Mouse (Mus musculus): ENCODE results near the gene Art3. TPM values are rescaled to one million over a fixed set of nuclear protein-coding genes. Genes with fewer than 3 reads are reported as not detected.

Art3 gene
- polyA plus RNA-seq, 1 experiment = not detected

GRCm38 (mm10) chr5:92363179-92363578 is 31.6 kb downstream of the Art3 start:
- Histone ChIP-seq H3K9me3 (no peaks in the 10 kb centered on the region), H3K4me1 (peaks cover 16% of the 10 kb centered on the region), H3K27me3 (replicated peaks) (peaks cover 29% of the 10 kb centered on the region), H3K4me3 (replicated peaks) (peak overlapping the region; percentile 6), H3K36me3 (replicated peaks; ENCODE audit: low read length) (no peaks in the 10 kb centered on the region)
- no peak for TF ChIP-seq FLI1 (IDR thresholded peaks at IDR 0.05; ENCODE audit: low read length)
- no peak for TF ChIP-seq GATA1 (IDR thresholded peaks at IDR 0.05; ENCODE audit: borderline replicate concordance, low read length)

GRCm38 (mm10) chr5:92364011-92364410 is 32.4 kb downstream of the Art3 start:
- Histone ChIP-seq H3K9me3 (no peaks in the 10 kb centered on the region), H3K4me1 (peaks cover 17% of the 10 kb centered on the region), H3K36me3 (replicated peaks; ENCODE audit: low read length) (no peaks in the 10 kb centered on the region), H3K4me3 (replicated peaks) (no peak overlapping the region), H3K27me3 (replicated peaks) (peaks cover 26% of the 10 kb centered on the region)
- TF ChIP-seq GATA1 (IDR thresholded peaks at IDR 0.05; ENCODE audit: borderline replicate concordance, low read length) = no peak
- no peak for TF ChIP-seq FLI1 (IDR thresholded peaks at IDR 0.05; ENCODE audit: low read length)

DNA sequence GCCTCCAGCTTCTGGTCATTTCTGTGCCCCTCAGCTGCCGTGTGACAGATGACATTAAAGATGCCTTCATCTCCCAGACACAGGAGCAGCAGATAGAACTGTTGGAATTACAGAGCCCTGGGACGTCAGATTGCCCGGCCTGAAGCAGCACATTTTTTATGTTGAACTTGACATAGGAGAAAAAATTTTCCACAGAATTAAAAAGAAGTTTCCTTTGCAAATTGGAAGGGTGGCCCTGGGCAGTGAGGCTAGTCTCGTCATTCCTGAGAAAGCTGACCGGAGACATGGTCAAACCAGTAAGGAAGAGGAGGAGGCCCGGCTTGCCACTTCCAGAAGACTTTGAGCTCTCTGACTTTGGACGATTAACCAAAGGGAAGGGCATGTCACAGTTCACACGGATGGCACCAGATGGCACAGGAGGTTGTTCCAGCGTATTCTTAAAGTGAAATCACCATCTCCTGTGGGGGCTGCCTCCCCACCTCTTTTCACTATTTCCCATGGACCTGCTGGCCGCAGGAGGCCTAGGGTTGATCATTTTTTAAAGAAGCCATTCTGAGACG is 33.6 kb downstream of the Art3 start:
- Histone ChIP-seq H3K27me3 (replicated peaks) (peaks cover 25% of the 10 kb centered on the region), H3K4me3 (replicated peaks) (no peak overlapping the region), H3K36me3 (replicated peaks; ENCODE audit: low read length) (no peaks in the 10 kb centered on the region), H3K4me1 (peaks cover 24% of the 10 kb centered on the region), H3K9me3 (no peaks in the 10 kb centered on the region)
- TF ChIP-seq FLI1 (IDR thresholded peaks at IDR 0.05; ENCODE audit: low read length) (no peak), GATA1 (IDR thresholded peaks at IDR 0.05; ENCODE audit: borderline replicate concordance, low read length) (no peak)

DNA sequence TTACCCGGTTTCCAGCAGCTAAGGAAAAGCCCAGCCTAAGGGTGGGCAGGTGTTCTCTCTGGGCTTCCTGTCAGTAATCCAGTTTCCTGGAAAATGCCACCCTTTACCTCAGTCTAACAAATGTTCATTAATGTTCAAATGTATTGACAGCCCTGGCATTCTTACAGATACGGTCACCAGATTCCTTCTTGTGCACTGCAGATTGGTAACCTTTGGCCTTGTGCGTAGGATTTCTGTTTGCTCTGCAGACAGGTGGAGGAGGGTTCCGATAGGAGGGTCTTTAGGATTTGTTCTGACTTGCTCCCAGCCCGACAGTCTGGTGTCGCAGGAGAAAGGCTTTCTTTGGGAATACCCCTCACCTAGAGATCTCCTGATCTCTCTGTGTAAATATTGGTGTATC is 34.9 kb downstream of the Art3 start:
- Histone ChIP-seq H3K4me3 (replicated peaks) (no peak overlapping the region), H3K4me1 (peaks cover 31% of the 10 kb centered on the region), H3K36me3 (replicated peaks; ENCODE audit: low read length) (no peaks in the 10 kb centered on the region), H3K27me3 (replicated peaks) (peaks cover 18% of the 10 kb centered on the region), H3K9me3 (no peaks in the 10 kb centered on the region)
- TF ChIP-seq FLI1 (IDR thresholded peaks at IDR 0.05; ENCODE audit: low read length) (no peak), GATA1 (IDR thresholded peaks at IDR 0.05; ENCODE audit: borderline replicate concordance, low read length) (no peak)

- peaks cover 16% of the 10 kb centered on the region for H3K27me3 ChIP-seq (replicated peaks)
- H3K4me3 ChIP-seq (replicated peaks) = no peak overlapping the region
- peaks cover 38% of the 10 kb centered on the region for H3K4me1 ChIP-seq
Measured at GRCm38 (mm10) chr5:92368392-92368791, 36.8 kb downstream of the Art3 start.

GRCm38 (mm10) chr5:92369151-92369994 is 37.7 kb downstream of the Art3 start:
- Histone ChIP-seq H3K27me3 (replicated peaks) (peaks cover 14% of the 10 kb centered on the region), H3K36me3 (replicated peaks; ENCODE audit: low read length) (no peaks in the 10 kb centered on the region), H3K4me3 (replicated peaks) (peak overlapping the region; percentile 1), H3K4me1 (peaks cover 45% of the 10 kb centered on the region), H3K9me3 (no peaks in the 10 kb centered on the region)
- TF ChIP-seq FLI1 (IDR thresholded peaks at IDR 0.05; ENCODE audit: low read length) (no peak), GATA1 (IDR thresholded peaks at IDR 0.05; ENCODE audit: borderline replicate concordance, low read length) (no peak)

More at GRCm38 (mm10) chr5:92368392-92368791, 36.8 kb downstream of the Art3 start:
- no peak for TF ChIP-seq FLI1 (IDR thresholded peaks at IDR 0.05; ENCODE audit: low read length)
- TF ChIP-seq GATA1 (IDR thresholded peaks at IDR 0.05; ENCODE audit: borderline replicate concordance, low read length) = no peak
- no peaks in the 10 kb centered on the region for H3K36me3 ChIP-seq (replicated peaks; ENCODE audit: low read length)
- H3K9me3 ChIP-seq = no peaks in the 10 kb centered on the region

- Histone ChIP-seq H3K9me3 (no peaks in the 10 kb centered on the region), H3K27me3 (replicated peaks) (peaks cover 5% of the 10 kb centered on the region), H3K36me3 (replicated peaks; ENCODE audit: low read length) (no peaks in the 10 kb centered on the region), H3K4me3 (replicated peaks) (no peak overlapping the region), H3K4me1 (peaks cover 55% of the 10 kb centered on the region)
- no peak for TF ChIP-seq FLI1 (IDR thresholded peaks at IDR 0.05; ENCODE audit: low read length)
Measured at GRCm38 (mm10) chr5:92370392-92370791, 38.8 kb downstream of the Art3 start.

GRCm38 (mm10) chr5:92370891-92371290 is 39.3 kb downstream of the Art3 start:
- peaks cover 60% of the 10 kb centered on the region for H3K4me1 ChIP-seq
- no peaks in the 10 kb centered on the region for H3K9me3 ChIP-seq
- TF ChIP-seq GATA1 (IDR thresholded peaks at IDR 0.05; ENCODE audit: borderline replicate concordance, low read length) (no peak), FLI1 (IDR thresholded peaks at IDR 0.05; ENCODE audit: low read length) (no peak)
- H3K4me3 ChIP-seq (replicated peaks) = no peak overlapping the region
- peaks cover 5% of the 10 kb centered on the region for H3K27me3 ChIP-seq (replicated peaks)
- no peaks in the 10 kb centered on the region for H3K36me3 ChIP-seq (replicated peaks; ENCODE audit: low read length)

- Histone ChIP-seq H3K36me3 (replicated peaks; ENCODE audit: low read length) (no peaks in the 10 kb centered on the region), H3K9me3 (no peaks in the 10 kb centered on the region), H3K4me3 (replicated peaks) (peak overlapping the region; percentile 7), H3K27me3 (replicated peaks) (peaks cover 2% of the 10 kb centered on the region), H3K4me1 (peaks cover 65% of the 10 kb centered on the region)
- TF ChIP-seq FLI1 (IDR thresholded peaks at IDR 0.05; ENCODE audit: low read length) (no peak), GATA1 (IDR thresholded peaks at IDR 0.05; ENCODE audit: borderline replicate concordance, low read length) (no peak)
Measured at GRCm38 (mm10) chr5:92371361-92371976, 39.8 kb downstream of the Art3 start.

DNA sequence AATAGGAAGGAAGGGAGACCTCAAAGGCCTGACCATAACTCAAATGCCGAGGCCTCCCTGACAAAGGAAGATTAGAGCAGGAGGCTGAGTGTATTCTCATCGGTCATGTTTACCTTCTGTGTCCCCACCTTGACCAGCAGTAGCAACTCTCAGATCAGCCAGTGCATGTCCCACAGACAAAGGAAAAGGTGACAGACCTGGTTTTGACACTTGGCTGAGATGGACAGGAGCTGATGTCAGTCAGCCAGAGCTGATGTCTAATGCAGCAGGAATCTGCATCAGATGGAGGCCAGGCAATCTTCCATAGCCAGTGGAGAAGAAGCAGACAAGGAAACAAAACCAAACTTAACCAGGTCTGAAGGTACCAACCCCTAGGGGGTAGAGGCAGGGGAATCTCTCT is 41.0 kb downstream of the Art3 start:
- peaks cover 68% of the 10 kb centered on the region for H3K4me1 ChIP-seq
- no peak overlapping the region for H3K4me3 ChIP-seq (replicated peaks)
- H3K9me3 ChIP-seq = no peaks in the 10 kb centered on the region
- H3K36me3 ChIP-seq (replicated peaks; ENCODE audit: low read length) = no peaks in the 10 kb centered on the region
- TF ChIP-seq GATA1 (IDR thresholded peaks at IDR 0.05; ENCODE audit: borderline replicate concordance, low read length) = no peak
- TF ChIP-seq FLI1 (IDR thresholded peaks at IDR 0.05; ENCODE audit: low read length) = no peak
- H3K27me3 ChIP-seq (replicated peaks) = peaks cover 2% of the 10 kb centered on the region
